Mouse (Mus musculus): ENCODE measurements around the gene Acap1. TPM values are rescaled to one million over a fixed set of nuclear protein-coding genes. Genes with fewer than 3 reads are reported as not detected.

The Acap1 gene
- total RNA-seq, 2 experiments from 2014 or later, result 0.78 to 0.89 TPM

GRCm38 (mm10) chr11:69910177-69910576 is 14.8 kb upstream of the Acap1 start:
- no peak for DNase-seq
- intact Hi-C loops (cut with DNase I), result no loop called here

GRCm38 (mm10) chr11:69909174-69909573 is 13.8 kb upstream of the Acap1 start:
- DNase-seq, result no peak
- intact Hi-C loops (cut with DNase I), result no loop called here

- intact Hi-C loops (cut with DNase I), result no loop called here
- no peak for DNase-seq
These were observed 13.3 kb upstream of the Acap1 start for GRCm38 (mm10) chr11:69908645-69909044.

- intact Hi-C loops (cut with DNase I), result no loop called here
- DNase-seq, result no peak
These were observed 9.0 kb upstream of the Acap1 start for GRCm38 (mm10) chr11:69904311-69904710.

- no peak for DNase-seq
- intact Hi-C loops (cut with DNase I), result loop anchor here (2.0 kb wide), 1 partner anchor 16 kb away; no protein-coding TSS in a partner anchor
These were observed 7.6 kb upstream of the Acap1 start for GRCm38 (mm10) chr11:69902972-69903371.

- intact Hi-C loops (cut with DNase I), result loop anchor here (2.0 kb wide), 1 partner anchor 17 kb away; no protein-coding TSS in a partner anchor
- DNase-seq, result no peak
These were observed 6.7 kb upstream of the Acap1 start for GRCm38 (mm10) chr11:69901993-69902392.

GRCm38 (mm10) chr11:69901406-69901846 is 6.1 kb upstream of the Acap1 start:
- peak; percentile 91 for DNase-seq
- intact Hi-C loops (cut with DNase I), result no loop called here

GRCm38 (mm10) chr11:69900471-69901405 is 5.4 kb upstream of the Acap1 start, which contains the start of the genes 2810408A11Rik and Neurl4:
TSS of gene 2810408A11Rik (minus strand) at chr11:69900987.
TSS of gene Neurl4 (plus strand) at chr11:69901072.
- peak; percentile 83 to 86 for DNase-seq

GRCm38 (mm10) chr11:69899870-69900269 is 4.5 kb upstream of the Acap1 start:
- intact Hi-C loops (cut with DNase I), result no loop called here
- no peak for DNase-seq

More at GRCm38 (mm10) chr11:69900471-69901405, 5.4 kb upstream of the Acap1 start, which contains the start of the genes 2810408A11Rik and Neurl4:
- intact Hi-C loops (cut with DNase I), result no loop called here

- intact Hi-C loops (cut with DNase I), result no loop called here
- no peak for DNase-seq
These were observed 668 bp downstream of the Acap1 start for GRCm38 (mm10) chr11:69894671-69895070.

- intact Hi-C loops (cut with DNase I), result no loop called here
- no peak for DNase-seq
These were observed 3.9 kb downstream of the Acap1 start for GRCm38 (mm10) chr11:69891482-69891881.

- DNase-seq, result no peak
- intact Hi-C loops (cut with DNase I), result no loop called here
These were observed 8.3 kb downstream of the Acap1 start for GRCm38 (mm10) chr11:69886907-69887635.

GRCm38 (mm10) chr11:69884663-69885062 is 10.7 kb downstream of the Acap1 start:
- intact Hi-C loops (cut with DNase I), result no loop called here
- DNase-seq, result no peak

- intact Hi-C loops (cut with DNase I), result no loop called here
- no peak for DNase-seq
These were observed 11.1 kb downstream of the Acap1 start for GRCm38 (mm10) chr11:69884240-69884639.

- DNase-seq, result no peak
- intact Hi-C loops (cut with DNase I), result no loop called here
These were observed 11.7 kb downstream of the Acap1 start for GRCm38 (mm10) chr11:69883527-69884151.

GRCm38 (mm10) chr11:69883066-69883465 is 12.3 kb downstream of the Acap1 start:
- DNase-seq, result no peak
- intact Hi-C loops (cut with DNase I), result no loop called here

GRCm38 (mm10) chr11:69881787-69882670 is 13.3 kb downstream of the Acap1 start:
- intact Hi-C loops (cut with DNase I), result loop anchor here (2.0 kb wide), 2 partner anchors 39 to 123 kb away; partner anchors contain the start of genes Eif5a and Polr2a
- DNase-seq, result no peak

GRCm38 (mm10) chr11:69880853-69881603 is 14.3 kb downstream of the Acap1 start, which contains the start of gene Kctd11:
TSS of gene Kctd11 (minus strand) at chr11:69881406.
- DNase-seq, result peak; percentile 92 to 93
- intact Hi-C loops (cut with DNase I), result loop anchor here (2.0 kb wide), 2 partner anchors 40 to 122 kb away; partner anchors contain the start of genes Eif5a and Polr2a

- intact Hi-C loops (cut with DNase I), result loop anchor here (2.0 kb wide), 2 partner anchors 40 to 122 kb away; partner anchors contain the start of genes Eif5a and Polr2a
- DNase-seq, result no peak
These were observed 14.9 kb downstream of the Acap1 start for GRCm38 (mm10) chr11:69880506-69880852.
